Mouse (Mus musculus) embryonic stem cell, embryonic (primary cell): ENCODE results near the gene Gm6583.

ENCODE experiments used
- CTCF ChIA-PET, 4 experiments: fragments of 300-600 bp in 2 of 4; fragments of 350-600 bp in 2 of 4; sonication (Branson Sonifier 250); formaldehyde crosslinking; loops; one replicate each; lab custom pipeline; 2022; ENCODE audit warnings: inconsistent platforms in 2 of 4; lab: Charles Lee
- POLR2A ChIA-PET, 4 experiments: fragments of 300-600 bp in 2 of 4; fragments of 350-600 bp in 2 of 4; sonication (Branson Sonifier 250); formaldehyde crosslinking; loops; one replicate each; lab custom pipeline; 2022; ENCODE audit warnings: antibody characterized with exemption in 4 of 4, inconsistent platforms in 1 of 4; lab: Charles Lee

Gm6583 gene

GRCm38 (mm10) chr5:112355910-112356309 lies at the start of gene Gm6583:
Gene Gm6583, minus strand, starts transcription at chr5:112356033.
- ChIA-PET POLR2A (interaction anchor here in 3 of 4 experiments (0.6 to 2.4 kb wide), 8 partner anchors 8 to 70 kb away, joined by 3 to 6 read pairs (median 3); partner anchors contain the start of gene Tfip11 (in 1 of the 3)), CTCF (interaction anchor here in 1 of 4 experiments (0.8 kb wide), 1 partner anchor 21 kb away, joined by 3 read pairs; no protein-coding TSS in a partner anchor)

GRCm38 (mm10) chr5:112402437-112402836 lies 46.6 kb upstream of the Gm6583 start:
- POLR2A ChIA-PET = interaction anchor here in 2 of 4 experiments (0.6 to 2.4 kb wide), 4 partner anchors 9 to 28 kb away, joined by 3 to 6 read pairs (median 4); no protein-coding TSS in a partner anchor
- CTCF ChIA-PET = interaction anchor here in 1 of 4 experiments (0.5 to 0.7 kb wide), 3 partner anchors 51 to 1129 kb away, joined by 3 to 9 read pairs (median 6); no protein-coding TSS in a partner anchor

GRCm38 (mm10) chr5:112399284-112399683 lies 43.5 kb upstream of the Gm6583 start:
- CTCF ChIA-PET = no interaction called here
- POLR2A ChIA-PET = no interaction called here

DNA sequence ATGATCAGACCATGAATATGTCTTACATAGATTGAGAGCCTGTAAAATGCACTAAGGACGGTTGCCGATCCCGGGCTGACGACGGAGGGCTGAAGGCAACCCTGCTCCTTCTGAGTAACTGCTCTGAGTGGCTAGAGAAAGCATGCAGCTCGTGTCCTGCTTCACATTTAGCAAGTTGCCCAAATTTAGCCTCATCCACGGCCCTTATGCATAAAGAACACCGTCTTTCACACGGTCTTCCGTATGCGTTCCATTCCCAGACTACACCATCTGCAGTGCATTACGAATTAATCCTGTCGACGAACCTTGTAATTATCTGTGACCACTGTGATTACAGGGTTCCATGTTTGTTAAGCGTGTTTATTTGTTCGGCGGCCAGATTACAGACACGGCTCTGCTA lies 40.2 kb upstream of the Gm6583 start:
- POLR2A ChIA-PET = interaction anchor here in 3 of 4 experiments (0.6 to 1.0 kb wide), 7 partner anchors 16 to 348 kb away, joined by 3 to 10 read pairs (median 6); partner anchors contain the start of gene Tpst2 (in 1 of the 3)
- CTCF ChIA-PET = no interaction called here

DNA sequence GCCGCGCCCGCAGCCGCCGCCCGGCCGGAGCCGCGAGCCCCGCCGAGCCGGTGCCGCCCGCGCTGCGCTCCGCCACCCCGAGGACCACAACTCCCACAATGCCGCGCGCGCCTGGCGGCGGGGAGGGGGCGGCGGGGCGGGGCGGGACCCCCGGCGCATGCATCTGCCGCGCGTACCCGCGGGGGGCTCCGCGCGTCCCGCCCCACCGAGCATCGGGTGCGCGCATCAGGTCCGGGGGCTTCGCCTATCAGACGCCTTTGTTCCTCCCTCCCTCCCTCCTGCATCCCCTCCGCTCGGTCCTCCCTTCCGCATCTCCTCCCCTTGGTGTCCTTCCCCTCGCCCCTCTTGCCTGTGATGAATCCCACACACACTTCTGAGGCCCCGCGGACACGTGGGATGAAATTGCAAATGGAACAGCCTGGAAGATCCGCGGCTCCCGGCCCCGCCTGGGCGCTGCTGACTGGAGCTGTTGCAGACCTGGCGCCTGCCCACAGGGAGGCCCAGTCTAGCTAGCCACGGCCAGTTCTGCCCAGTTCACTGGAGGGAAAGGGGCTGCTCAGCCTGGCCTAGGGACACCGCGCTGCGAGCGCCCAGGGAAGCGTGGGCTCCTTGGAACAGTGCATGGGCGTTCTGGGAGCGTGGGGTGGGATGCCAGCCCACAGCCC lies 39.1 kb upstream of the Gm6583 start, which contains the start of gene Asphd2:
Gene Asphd2, minus strand, starts transcription at position 88 of the 665 bp plus-strand sequence.
- POLR2A ChIA-PET = interaction anchor here in 3 of 4 experiments (0.7 to 2.1 kb wide), 6 partner anchors 11 to 119 kb away, joined by 3 to 10 read pairs (median 4); partner anchors contain the start of gene Tpst2 (in 1 of the 3)

GRCm38 (mm10) chr5:112394415-112394763 lies 38.6 kb upstream of the Gm6583 start:
- ChIA-PET POLR2A (interaction anchor here in 1 of 4 experiments (1.1 to 2.1 kb wide), 3 partner anchors 12 to 57 kb away, joined by 3 to 4 read pairs (median 3); no protein-coding TSS in a partner anchor), CTCF (interaction anchor here in 1 of 4 experiments (0.6 kb wide), 1 partner anchor 998 kb away, joined by 5 read pairs; no protein-coding TSS in a partner anchor)

More for the DNA sequence above, 39.1 kb upstream of the Gm6583 start, which contains the start of gene Asphd2:
- CTCF ChIA-PET = no interaction called here

DNA sequence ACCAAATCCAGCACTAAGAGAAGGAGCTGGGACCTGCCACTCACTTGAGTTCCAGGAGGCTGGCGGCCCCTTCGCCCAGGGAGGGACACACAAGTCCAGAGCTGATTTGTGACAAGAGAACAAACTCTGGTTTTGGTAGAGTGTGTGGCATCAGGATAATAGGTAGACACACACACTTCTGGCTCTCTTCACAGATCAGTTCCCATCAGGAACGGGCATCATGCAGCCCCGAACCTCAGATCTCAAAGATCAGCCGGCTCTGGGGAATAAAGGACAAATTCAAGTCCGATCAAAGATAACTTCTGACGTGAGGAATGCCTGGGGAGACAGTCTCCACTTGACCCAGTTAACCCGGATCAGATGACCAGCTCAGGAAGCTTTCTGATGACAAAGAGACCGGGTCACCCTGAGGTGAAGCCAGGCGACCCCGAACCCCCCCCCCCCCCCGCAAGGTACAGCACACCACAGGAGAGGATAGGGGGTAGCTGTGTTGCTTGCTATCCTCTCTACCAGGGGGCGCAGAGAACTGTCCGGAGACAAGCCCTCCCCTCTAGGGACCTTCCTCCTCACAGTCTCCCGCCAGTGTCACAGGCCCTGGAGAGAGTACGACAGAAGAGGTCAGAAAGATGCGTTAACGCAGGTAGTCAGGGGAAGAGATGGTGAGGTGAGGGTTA lies 38.0 kb upstream of the Gm6583 start:
- ChIA-PET CTCF (interaction anchor here in 3 of 4 experiments (0.6 to 0.7 kb wide), 8 partner anchors 26 to 1611 kb away, joined by 3 to 12 read pairs (median 4); no protein-coding TSS in a partner anchor), POLR2A (interaction anchor here in 2 of 4 experiments (0.6 to 2.1 kb wide), 6 partner anchors 11 to 812 kb away, joined by 3 to 4 read pairs (median 4); no protein-coding TSS in a partner anchor)

DNA sequence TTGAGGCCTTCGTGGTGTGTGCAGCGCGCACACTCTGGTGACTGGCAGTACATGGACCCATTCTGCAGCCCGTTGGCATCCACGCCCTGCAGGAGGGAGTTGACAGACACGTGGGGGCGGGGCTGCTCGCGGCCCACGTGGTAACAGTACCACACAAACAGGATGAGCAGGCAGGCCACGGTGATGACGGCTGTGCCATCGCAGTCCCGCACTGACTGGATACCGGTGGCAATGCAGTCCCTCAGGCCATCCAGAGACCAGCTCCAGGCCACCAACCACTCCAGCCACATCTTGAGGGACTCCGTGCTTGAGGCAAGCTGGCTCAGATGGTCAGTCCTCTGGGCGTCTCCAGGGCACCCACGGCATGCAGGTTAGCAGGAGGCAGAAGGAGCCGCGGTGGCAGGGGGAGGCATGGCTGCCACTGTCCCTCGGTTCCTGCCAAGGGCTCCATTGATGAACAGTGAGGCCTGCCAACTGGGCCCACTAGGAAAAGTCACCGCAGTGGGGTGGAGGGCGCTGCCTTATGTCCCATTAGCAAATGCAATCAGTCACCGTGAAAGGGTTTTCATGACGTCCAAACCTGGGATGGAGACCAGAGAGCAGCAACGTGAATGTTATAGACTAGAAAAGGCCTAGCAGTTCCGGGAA lies 36.0 kb upstream of the Gm6583 start:
- POLR2A ChIA-PET = no interaction called here
- CTCF ChIA-PET = interaction anchor here in 1 of 4 experiments (0.6 kb wide), 1 partner anchor 209 kb away, joined by 4 read pairs; no protein-coding TSS in a partner anchor

- ChIA-PET CTCF (interaction anchor here in 1 of 4 experiments (0.6 to 1.2 kb wide), 2 partner anchors 177 to 270 kb away, joined by 3 to 4 read pairs; no protein-coding TSS in a partner anchor), POLR2A (interaction anchor here in 1 of 4 experiments (0.9 kb wide), 1 partner anchor 11 kb away, joined by 4 read pairs; no protein-coding TSS in a partner anchor)
These were observed 35.2 kb upstream of the Gm6583 start for GRCm38 (mm10) chr5:112391002-112391401.

DNA sequence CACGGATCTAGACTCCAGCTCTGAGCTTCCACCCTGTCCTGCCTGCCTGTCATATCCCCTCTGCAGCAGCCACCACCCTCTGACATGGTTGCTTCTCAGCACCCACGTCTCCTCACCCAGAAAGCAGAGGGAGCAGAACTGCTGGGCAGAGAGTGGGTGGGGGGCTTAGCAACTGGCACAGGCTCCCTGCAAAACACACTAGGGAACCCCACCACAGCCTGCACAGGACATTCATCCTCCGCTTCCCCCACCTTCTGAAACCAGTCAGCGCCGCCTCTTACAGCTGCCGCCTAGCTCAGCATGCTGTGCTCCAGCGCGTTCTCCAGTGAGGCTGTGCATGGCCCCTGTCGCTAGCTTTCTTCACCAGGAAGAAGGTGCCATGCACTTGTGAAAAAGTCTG lies 33.5 kb upstream of the Gm6583 start:
- ChIA-PET CTCF (no interaction called here), POLR2A (interaction anchor here in 2 of 4 experiments (0.6 to 0.8 kb wide), 3 partner anchors 12 to 597 kb away, joined by 3 read pairs; no protein-coding TSS in a partner anchor)

GRCm38 (mm10) chr5:112385973-112386372 lies 30.1 kb upstream of the Gm6583 start:
- ChIA-PET POLR2A (no interaction called here), CTCF (interaction anchor here in 1 of 4 experiments (0.6 kb wide), 1 partner anchor 285 kb away, joined by 5 read pairs; no protein-coding TSS in a partner anchor)

- POLR2A ChIA-PET = no interaction called here
These were observed 29.1 kb upstream of the Gm6583 start for GRCm38 (mm10) chr5:112384805-112385472.

GRCm38 (mm10) chr5:112382641-112383330 lies 27.0 kb upstream of the Gm6583 start:
- ChIA-PET POLR2A (interaction anchor here in 2 of 4 experiments (0.6 to 1.0 kb wide), 6 partner anchors 10 to 1488 kb away, joined by 3 to 4 read pairs (median 3); no protein-coding TSS in a partner anchor), CTCF (no interaction called here)

More at GRCm38 (mm10) chr5:112384805-112385472, 29.1 kb upstream of the Gm6583 start:
- CTCF ChIA-PET = no interaction called here

GRCm38 (mm10) chr5:112382042-112382441 lies 26.2 kb upstream of the Gm6583 start:
- ChIA-PET CTCF (interaction anchor here in 1 of 4 experiments (0.6 kb wide), 1 partner anchor 718 kb away, joined by 3 read pairs; no protein-coding TSS in a partner anchor), POLR2A (interaction anchor here in 2 of 4 experiments (0.7 to 1.4 kb wide), 6 partner anchors 9 to 65 kb away, joined by 3 to 4 read pairs (median 3); no protein-coding TSS in a partner anchor)

- CTCF ChIA-PET = interaction anchor here in 1 of 4 experiments (2.3 kb wide), 1 partner anchor 140 kb away, joined by 5 read pairs; no protein-coding TSS in a partner anchor
These were observed 25.3 kb upstream of the Gm6583 start for GRCm38 (mm10) chr5:112381154-112381553.

DNA sequence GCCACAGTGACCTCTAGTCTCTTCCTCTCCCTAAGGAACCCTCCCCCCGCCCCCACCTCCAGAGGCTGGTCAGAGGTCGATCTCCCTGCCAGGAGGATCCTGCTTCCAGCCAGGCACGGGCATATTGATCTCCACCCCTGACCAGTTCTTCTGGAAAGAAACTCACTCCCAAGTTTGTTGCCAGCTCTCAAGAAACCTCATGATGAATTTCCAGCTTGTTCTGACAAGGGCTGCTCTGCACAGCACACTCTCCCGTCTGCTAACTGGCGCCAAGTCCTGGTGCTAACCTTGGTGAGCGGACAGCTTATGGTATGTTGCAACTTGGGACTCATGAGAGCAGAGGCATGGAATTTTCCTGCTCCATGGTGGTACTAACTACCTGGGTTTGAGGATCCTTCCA lies 22.9 kb upstream of the Gm6583 start:
- ChIA-PET CTCF (no interaction called here), POLR2A (interaction anchor here in 2 of 4 experiments (0.7 to 1.4 kb wide), 2 partner anchors 94 to 1563 kb away, joined by 3 to 6 read pairs; no protein-coding TSS in a partner anchor)

More at GRCm38 (mm10) chr5:112381154-112381553, 25.3 kb upstream of the Gm6583 start:
- POLR2A ChIA-PET = interaction anchor here in 1 of 4 experiments (1.4 kb wide), 1 partner anchor 30 kb away, joined by 3 read pairs; no protein-coding TSS in a partner anchor
